Mouse (Mus musculus) heart, embryonic 13.5 days (tissue): ENCODE measurements around the gene Nck2. TPM values are rescaled to one million over a fixed set of nuclear protein-coding genes. Genes with fewer than 3 reads are reported as not detected.
A peak's percentile ranks its signal among the peaks of the same experiment; 100 is the strongest.

Source experiments
- ATAC-seq: fragments of 200-750 bp; cut with Nextera tagmentation; 2 replicates; pipeline ENCODE4 v1.8.0; 2017; ENCODE audit warnings: moderate TSS enrichment; ENCODE audit not compliant: insufficient number of reproducible peaks, low FRiP score, low TSS enrichment; ENCODE audit errors: extremely low read depth
- H3K27ac ChIP-seq: fragments of 300-500 bp; sonication (generic); replicated peaks from 2 replicates; pipeline ENCODE4 v1.5.1; 2015; ENCODE audit warnings: moderate library complexity, mild to moderate bottlenecking, inconsistent platforms
- H3K27me3 ChIP-seq: fragments of 300-500 bp; sonication (generic); replicated peaks from 2 replicates; pipeline ENCODE4 v1.6.1; 2015; ENCODE audit warnings: mild to moderate bottlenecking, inconsistent platforms
- H3K36me3 ChIP-seq: fragments of 300-500 bp; sonication (generic); 2 replicates; pipeline ENCODE4 v1.6.1; 2015; ENCODE audit warnings: mild to moderate bottlenecking, inconsistent platforms
- H3K4me1 ChIP-seq: fragments of 300-500 bp; sonication (generic); 2 replicates; pipeline ENCODE4 v1.6.1; 2015; ENCODE audit warnings: inconsistent platforms
- H3K4me2 ChIP-seq: fragments of 300-500 bp; sonication (generic); 2 replicates; pipeline ENCODE4 v1.6.1; 2015; ENCODE audit warnings: inconsistent platforms, mild to moderate bottlenecking, moderate library complexity
- H3K4me3 ChIP-seq: fragments of 300-500 bp; sonication (generic); 2 replicates; pipeline ENCODE4 v1.5.1; 2015; ENCODE audit warnings: moderate library complexity, mild to moderate bottlenecking, inconsistent platforms
- H3K9ac ChIP-seq: fragments of 300-500 bp; sonication (generic); 2 replicates; pipeline ENCODE4 v1.6.1; 2015; ENCODE audit warnings: inconsistent platforms, mild to moderate bottlenecking, moderate library complexity
- H3K9me3 ChIP-seq: fragments of 300-500 bp; sonication (generic); 2 replicates; pipeline ENCODE4 v1.6.1; 2016; ENCODE audit warnings: inconsistent platforms
- WGBS: fragments of 180-500 bp; shearing (Covaris S2); methylation state at CpG from one replicate; pipeline ENCODE4 v1.1.7; 2015; ENCODE audit warnings: mixed read lengths; 5-methylcytosine and 5-hydroxymethylcytosine counted together
- polyA plus RNA-seq: library from polyadenylated mRNA; unstranded; fragments of >200 nt; fragmentation: Nextera tagmentation; extraction: Ambion mirVana; gene quantifications from 2 replicates; pipeline ENCODE4 v1.2.1, GENCODE M21; 2015

The Nck2 gene
- polyA plus RNA-seq, 1 experiment from 2014 or later: 24.2 TPM

GRCm38 (mm10) chr1:43492803-43493437, 48.5 kb downstream of the Nck2 start:
- H3K4me2 ChIP-seq: no peak overlapping the region
- H3K9ac ChIP-seq: no peak overlapping the region
- ATAC-seq: no peak
- no peak overlapping the region for H3K4me3 ChIP-seq
- peaks cover 22% of the 10 kb centered on the region for H3K4me1 ChIP-seq
- H3K36me3 ChIP-seq: no peaks in the 10 kb centered on the region
- WGBS: 92% methylated on average over 3 of the region's 3 CpGs
- H3K9me3 ChIP-seq: no peaks in the 10 kb centered on the region
- no peak overlapping the region for H3K27ac ChIP-seq
- no peaks in the 10 kb centered on the region for H3K27me3 ChIP-seq

GRCm38 (mm10) chr1:43496051-43496450, 51.7 kb downstream of the Nck2 start:
- WGBS: 50% methylated on average over 4 of the region's 4 CpGs
- Histone ChIP-seq H3K4me2 (no peak overlapping the region), H3K9ac (no peak overlapping the region), H3K27me3 (no peaks in the 10 kb centered on the region), H3K4me3 (no peak overlapping the region), H3K9me3 (no peaks in the 10 kb centered on the region), H3K4me1 (peaks cover 34% of the 10 kb centered on the region), H3K36me3 (no peaks in the 10 kb centered on the region), H3K27ac (no peak overlapping the region)
- ATAC-seq: no peak

GRCm38 (mm10) chr1:43496993-43497392, 52.6 kb downstream of the Nck2 start:
- no peaks in the 10 kb centered on the region for H3K27me3 ChIP-seq

GRCm38 (mm10) chr1:43497951-43498350, 53.6 kb downstream of the Nck2 start:
- Histone ChIP-seq H3K27me3 (no peaks in the 10 kb centered on the region), H3K36me3 (no peaks in the 10 kb centered on the region), H3K9ac (no peak overlapping the region), H3K9me3 (no peaks in the 10 kb centered on the region), H3K4me3 (no peak overlapping the region), H3K4me1 (peaks cover 46% of the 10 kb centered on the region), H3K4me2 (no peak overlapping the region), H3K27ac (0 out of 2 replicates have a peak overlapping the region, but pooled peaks have one; percentile 9)
- 83% methylated on average over 6 of the region's 6 CpGs for WGBS
- no peak for ATAC-seq

More at GRCm38 (mm10) chr1:43496993-43497392, 52.6 kb downstream of the Nck2 start:
- Histone ChIP-seq H3K9ac (no peak overlapping the region), H3K4me1 (peaks cover 36% of the 10 kb centered on the region), H3K4me3 (no peak overlapping the region), H3K36me3 (no peaks in the 10 kb centered on the region), H3K4me2 (no peak overlapping the region), H3K9me3 (no peaks in the 10 kb centered on the region), H3K27ac (no peak overlapping the region)
- 77% methylated on average over 3 of the region's 3 CpGs for WGBS
- no peak for ATAC-seq

GRCm38 (mm10) chr1:43500121-43500520, 55.7 kb downstream of the Nck2 start:
- 75% methylated on average over 5 of the region's 5 CpGs for WGBS
- H3K36me3 ChIP-seq: no peaks in the 10 kb centered on the region
- H3K4me1 ChIP-seq: peaks cover 67% of the 10 kb centered on the region
- H3K4me2 ChIP-seq: no peak overlapping the region
- H3K27me3 ChIP-seq: no peaks in the 10 kb centered on the region
- H3K9me3 ChIP-seq: no peaks in the 10 kb centered on the region
- no peak for ATAC-seq
- H3K4me3 ChIP-seq: no peak overlapping the region
- no peak overlapping the region for H3K9ac ChIP-seq
- no peak overlapping the region for H3K27ac ChIP-seq

GRCm38 (mm10) chr1:43501143-43501919, 57.0 kb downstream of the Nck2 start:
- Histone ChIP-seq H3K9me3 (no peaks in the 10 kb centered on the region), H3K9ac (no peak overlapping the region), H3K4me1 (peaks cover 67% of the 10 kb centered on the region), H3K4me2 (no peak overlapping the region), H3K4me3 (no peak overlapping the region), H3K27me3 (no peaks in the 10 kb centered on the region), H3K27ac (no peak overlapping the region), H3K36me3 (no peaks in the 10 kb centered on the region)
- WGBS: 86% methylated on average over 6 of the region's 6 CpGs
- no peak for ATAC-seq

GRCm38 (mm10) chr1:43501920-43502791, 57.8 kb downstream of the Nck2 start:
- no peaks in the 10 kb centered on the region for H3K36me3 ChIP-seq
- H3K4me1 ChIP-seq: peaks cover 64% of the 10 kb centered on the region
- 66% methylated on average over 10 of the region's 10 CpGs for WGBS
- no peaks in the 10 kb centered on the region for H3K9me3 ChIP-seq
- no peak overlapping the region for H3K4me3 ChIP-seq
- no peak for ATAC-seq
- H3K9ac ChIP-seq: no peak overlapping the region
- no peaks in the 10 kb centered on the region for H3K27me3 ChIP-seq
- H3K4me2 ChIP-seq: no peak overlapping the region
- 0 out of 2 replicates have a peak overlapping the region, but pooled peaks have one; percentile 1 for H3K27ac ChIP-seq

- no peaks in the 10 kb centered on the region for H3K9me3 ChIP-seq
- WGBS: 47% methylated on average over 8 of the region's 8 CpGs
- no peak overlapping the region for H3K4me3 ChIP-seq
- H3K36me3 ChIP-seq: no peaks in the 10 kb centered on the region
- H3K9ac ChIP-seq: no peak overlapping the region
- ATAC-seq: no peak
- H3K4me2 ChIP-seq: no peak overlapping the region
- no peaks in the 10 kb centered on the region for H3K27me3 ChIP-seq
- H3K27ac ChIP-seq: 0 out of 2 replicates have a peak overlapping the region, but pooled peaks have one; percentile 1
- H3K4me1 ChIP-seq: peaks cover 62% of the 10 kb centered on the region
Observed at GRCm38 (mm10) chr1:43502792-43503146, 58.4 kb downstream of the Nck2 start.

- no peaks in the 10 kb centered on the region for H3K27me3 ChIP-seq
- no peak overlapping the region for H3K4me3 ChIP-seq
- H3K9ac ChIP-seq: no peak overlapping the region
- ATAC-seq: no peak
- H3K36me3 ChIP-seq: no peaks in the 10 kb centered on the region
- WGBS: 84% methylated on average over 2 of the region's 2 CpGs
- H3K4me2 ChIP-seq: no peak overlapping the region
- H3K27ac ChIP-seq: no peak overlapping the region
- H3K4me1 ChIP-seq: peaks cover 59% of the 10 kb centered on the region
- no peaks in the 10 kb centered on the region for H3K9me3 ChIP-seq
Observed at GRCm38 (mm10) chr1:43503261-43503660, 58.9 kb downstream of the Nck2 start.

- ATAC-seq: no peak
- H3K27me3 ChIP-seq: no peaks in the 10 kb centered on the region
- H3K4me2 ChIP-seq: no peak overlapping the region
- peaks cover 59% of the 10 kb centered on the region for H3K4me1 ChIP-seq
- H3K4me3 ChIP-seq: no peak overlapping the region
- no peaks in the 10 kb centered on the region for H3K9me3 ChIP-seq
- no peak overlapping the region for H3K27ac ChIP-seq
- H3K36me3 ChIP-seq: no peaks in the 10 kb centered on the region
- H3K9ac ChIP-seq: no peak overlapping the region
- 79% methylated on average over 6 of the region's 6 CpGs for WGBS
Observed at GRCm38 (mm10) chr1:43503676-43504075, 59.3 kb downstream of the Nck2 start.

- Histone ChIP-seq H3K4me2 (no peak overlapping the region), H3K9me3 (no peaks in the 10 kb centered on the region), H3K36me3 (peaks cover 5% of the 10 kb centered on the region), H3K27me3 (no peaks in the 10 kb centered on the region), H3K4me1 (peaks cover 56% of the 10 kb centered on the region), H3K27ac (no peak overlapping the region), H3K4me3 (no peak overlapping the region), H3K9ac (no peak overlapping the region)
- 40% methylated on average over 4 of the region's 4 CpGs for WGBS
- no peak for ATAC-seq
Observed at GRCm38 (mm10) chr1:43504235-43504634, 59.9 kb downstream of the Nck2 start.
